Mouse (Mus musculus) MEL (cell line): ENCODE data around the gene Gm10964.

ENCODE experiments used
- CHD1 ChIP-seq: IDR thresholded peaks from 2 replicates; pipeline ENCODE4 v1.6.1; 2012; ENCODE audit warnings: low read depth, mild to moderate bottlenecking, inconsistent platforms, low read length, improper control_type of control experiment
- CTCF ChIP-seq, 3 experiments: IDR thresholded peaks in 2 of 3; conservative IDR thresholded peaks in 1 of 3; 2 replicates each; pipeline ENCODE4 v1.5.1; 2011 to 2012; ENCODE audit warnings: low read length in 3 of 3, low read depth in 2 of 3, mild to moderate bottlenecking in 2 of 3, improper control_type of control experiment in 1 of 3, inconsistent platforms in 1 of 3, mixed read lengths in 1 of 3, moderate library complexity in 1 of 3; ENCODE audit not compliant: control insufficient read depth in 1 of 3, insufficient read depth in 1 of 3, poor library complexity in 1 of 3, severe bottlenecking in 1 of 3
- E2F4 ChIP-seq: IDR thresholded peaks from 2 replicates; pipeline ENCODE4 v1.6.1; 2011; ENCODE audit warnings: low read depth, low read length, improper control_type of control experiment, borderline replicate concordance
- ETS1 ChIP-seq: IDR thresholded peaks from 2 replicates; pipeline ENCODE4 v1.6.1; 2012; ENCODE audit warnings: low read depth, mild to moderate bottlenecking, inconsistent platforms, low read length, improper control_type of control experiment, moderate library complexity
- POLR2A ChIP-seq, 2 experiments: IDR thresholded peaks; 2 replicates each; pipeline ENCODE4 v1.6.1; 2011 to 2012; ENCODE audit warnings: low read length in 2 of 2, mild to moderate bottlenecking in 2 of 2, control low read depth in 1 of 2, improper control_type of control experiment in 1 of 2, low read depth in 1 of 2, moderate library complexity in 1 of 2; ENCODE audit not compliant: control insufficient read depth in 1 of 2, insufficient read depth in 1 of 2, poor library complexity in 1 of 2
- POLR2AphosphoS2 ChIP-seq: IDR thresholded peaks from 2 replicates; pipeline ENCODE4 v1.6.1; 2011; ENCODE audit warnings: low read length, improper control_type of control experiment
- TAL1 ChIP-seq: IDR thresholded peaks from 2 replicates; pipeline ENCODE4 v1.6.1; 2012; ENCODE audit warnings: mild to moderate bottlenecking, inconsistent platforms, low read length, moderate library complexity, mixed read lengths
- USF1 ChIP-seq: IDR thresholded peaks from 2 replicates; pipeline ENCODE4 v1.6.1; 2014; ENCODE audit warnings: low read depth, mild to moderate bottlenecking, inconsistent platforms, low read length, improper control_type of control experiment, moderate library complexity

DNA sequence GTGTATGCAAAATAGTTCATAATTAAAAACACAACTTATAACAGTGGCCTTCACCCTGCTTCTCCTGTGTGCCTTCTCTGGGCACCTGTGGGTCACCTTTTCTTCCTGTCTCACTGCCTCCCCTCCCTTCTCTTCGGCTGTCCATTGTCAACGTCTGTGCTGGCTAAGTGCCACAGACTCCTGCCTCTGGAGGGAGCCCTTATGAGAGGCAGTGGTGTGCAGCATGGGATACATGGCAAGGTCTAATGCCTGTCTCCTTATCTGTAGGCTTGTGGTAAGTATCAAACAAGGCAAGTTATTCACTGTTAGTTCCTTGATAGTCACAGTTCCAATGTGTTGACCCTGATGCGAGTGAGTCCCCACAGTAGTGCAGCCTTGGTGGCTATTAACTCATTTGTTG, 15.0 kb upstream of the Gm10964 start:
- peak in 2 of 3 experiments; percentile 25 to 39; a peak in 3 of 6 replicates for TF ChIP-seq CTCF (IDR thresholded peaks at IDR 0.05 in 2 of 3, conservative IDR thresholded peaks at IDR 0.05 in 1 of 3; ENCODE audit: control insufficient read depth in 1 of 3, insufficient read depth in 1 of 3, low read depth in 2 of 3, low read length in 3 of 3, poor library complexity in 1 of 3, severe bottlenecking in 1 of 3)
- TF ChIP-seq TAL1 = no peak
- TF ChIP-seq CHD1 = no peak
- TF ChIP-seq E2F4 = no peak
- TF ChIP-seq ETS1 = peak; percentile 35; the same call in 1 of the 2 replicates
- no peak for TF ChIP-seq POLR2A (IDR thresholded peaks at IDR 0.05; ENCODE audit: control insufficient read depth in 1 of 2, insufficient read depth in 1 of 2, low read depth in 1 of 2, low read length in 2 of 2, poor library complexity in 1 of 2)
- no peak for TF ChIP-seq POLR2AphosphoS2
- no peak for TF ChIP-seq USF1
